Mouse (Mus musculus): ENCODE data around the gene Rnf13. TPM values are rescaled to one million over a fixed set of nuclear protein-coding genes. Genes with fewer than 3 reads are reported as not detected.

Rnf13 gene
- total RNA-seq, 2 experiments from 2014 or later = 44.1 to 60.7 TPM

DNA sequence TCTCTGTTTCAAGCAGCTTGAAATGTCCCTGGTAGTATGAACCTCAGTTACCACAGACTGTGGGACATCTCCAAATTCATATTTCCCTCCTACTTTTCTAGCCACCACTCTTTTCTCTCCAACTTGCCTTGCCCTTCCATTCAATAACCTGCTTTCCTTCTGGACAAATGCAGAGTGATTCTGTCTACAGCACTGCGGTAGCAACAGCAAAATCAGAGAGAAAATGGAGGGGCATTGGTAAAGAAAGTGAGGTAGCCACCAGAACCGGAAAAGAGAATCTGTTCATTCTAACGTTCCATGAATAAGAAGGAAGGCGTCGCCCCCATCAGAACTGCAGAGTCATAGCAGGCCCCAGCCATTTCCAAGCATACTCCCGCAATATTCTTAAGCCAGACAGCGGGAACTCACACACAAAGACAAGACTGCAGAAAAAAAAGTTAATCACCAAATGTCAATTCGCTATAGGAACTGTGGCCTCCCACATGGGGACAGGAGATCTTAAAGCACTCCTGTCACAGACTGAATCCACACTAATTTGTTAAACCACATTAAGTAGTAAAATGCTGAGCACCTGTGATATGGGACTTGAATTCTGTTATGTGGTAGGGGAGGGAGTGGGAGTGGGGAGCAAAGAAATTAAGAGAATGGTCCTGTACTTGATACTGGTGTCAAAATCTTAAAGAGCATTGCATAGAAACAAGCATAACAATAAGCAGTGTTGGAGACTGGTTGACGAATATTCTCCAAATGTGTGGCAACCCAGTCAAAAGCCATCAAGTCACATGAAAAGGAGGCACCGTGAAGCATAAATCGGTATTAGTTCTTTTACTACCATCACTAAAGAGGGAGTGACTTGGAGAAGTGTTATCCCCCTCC, 110.2 kb downstream of the Rnf13 start:
- ATAC-seq (replicated peaks; ENCODE audit: poor library complexity) = no peak

GRCm38 (mm10) chr3:57846662-57846911, 110.7 kb downstream of the Rnf13 start:
- no peak for ATAC-seq (replicated peaks; ENCODE audit: poor library complexity)

DNA sequence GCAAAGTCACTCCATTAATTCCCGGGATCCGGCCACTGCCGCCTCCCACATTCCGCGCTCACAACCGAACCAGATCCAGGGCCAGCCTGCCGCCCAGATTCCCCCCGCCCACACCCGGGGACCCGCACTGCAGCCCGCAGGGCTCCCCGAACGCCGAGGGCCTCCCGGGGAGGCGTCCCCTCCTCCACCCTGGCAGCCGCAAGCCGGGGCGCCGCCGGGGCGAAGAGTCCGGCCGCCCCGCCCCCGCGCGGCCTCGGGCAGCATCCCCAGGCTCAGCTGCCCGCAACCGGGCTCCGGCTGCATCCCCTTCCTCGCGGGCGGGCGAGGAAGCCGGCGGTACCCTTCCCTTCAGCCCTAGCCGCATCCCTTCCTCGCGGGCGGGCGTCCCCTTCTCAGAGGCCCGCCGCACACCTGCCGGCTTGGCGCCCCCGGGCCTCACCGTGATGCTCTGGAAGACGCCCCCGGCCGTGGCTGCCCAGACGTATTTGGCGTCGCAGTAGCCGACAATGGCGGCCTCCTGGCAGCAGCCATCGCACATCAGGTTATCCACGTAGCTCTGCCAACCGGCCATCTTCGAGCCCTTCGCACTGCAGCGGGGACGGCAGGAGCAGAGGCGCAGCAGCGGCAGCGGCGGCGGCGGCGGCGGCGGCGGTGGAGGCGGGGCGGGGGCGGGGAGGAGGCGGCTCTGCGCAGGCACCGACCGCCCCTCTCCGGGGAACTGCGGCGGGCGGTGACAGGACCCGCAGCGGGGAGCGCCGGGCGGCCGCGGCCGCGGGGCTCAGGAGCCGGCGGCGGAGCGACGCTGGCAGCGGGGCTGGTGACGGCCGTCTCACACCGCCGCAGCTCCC, 111.3 kb downstream of the Rnf13 start:
- peak; percentile 47 for ATAC-seq (replicated peaks; ENCODE audit: poor library complexity)

GRCm38 (mm10) chr3:57847760-57848185, 111.9 kb downstream of the Rnf13 start, which contains the start of gene Pfn2:
Gene Pfn2 (minus strand): TSS chr3:57848079.
- peak; percentile 41 for ATAC-seq (replicated peaks; ENCODE audit: poor library complexity)

GRCm38 (mm10) chr3:57882945-57883344, 147.1 kb downstream of the Rnf13 start:
- ATAC-seq (replicated peaks; ENCODE audit: poor library complexity) = no peak

Other genes starting within 250 kb of the Rnf13 start
- gene Wwtr1, start 160.2 kb upstream of the Rnf13 start, total RNA-seq (2015) = not detected in 2 replicates
- gene Wwtr1, start 160.2 kb upstream of the Rnf13 start, total RNA-seq (2017) = not detected in 2 replicates
- 38.8 and 48.0 TPM in 2 replicates for gene Commd2, start 84.3 kb upstream of the Rnf13 start, total RNA-seq (2015)
- 14.1 and 16.2 TPM in 2 replicates for gene Commd2, start 84.3 kb upstream of the Rnf13 start, total RNA-seq (2017)
- 0.10 TPM in 1 of 2 replicates, not detected in the other for gene Ankub1, start 43.3 kb upstream of the Rnf13 start, total RNA-seq (2015)
- gene Ankub1, start 43.3 kb upstream of the Rnf13 start, total RNA-seq (2017) = not detected in 2 replicates
- gene Pfn2, start 112.0 kb downstream of the Rnf13 start, total RNA-seq (2015) = 0.20 TPM in 1 of 2 replicates, not detected in the other
- gene Pfn2, start 112.0 kb downstream of the Rnf13 start, total RNA-seq (2017) = 0.17 and 0.29 TPM in 2 replicates